Mouse (Mus musculus): ENCODE results near the gene Xirp1. TPM values are rescaled to one million over a fixed set of nuclear protein-coding genes. Genes with fewer than 3 reads are reported as not detected.

Gene Xirp1
- total and polyA plus RNA-seq, 3 experiments, result not detected

DNA sequence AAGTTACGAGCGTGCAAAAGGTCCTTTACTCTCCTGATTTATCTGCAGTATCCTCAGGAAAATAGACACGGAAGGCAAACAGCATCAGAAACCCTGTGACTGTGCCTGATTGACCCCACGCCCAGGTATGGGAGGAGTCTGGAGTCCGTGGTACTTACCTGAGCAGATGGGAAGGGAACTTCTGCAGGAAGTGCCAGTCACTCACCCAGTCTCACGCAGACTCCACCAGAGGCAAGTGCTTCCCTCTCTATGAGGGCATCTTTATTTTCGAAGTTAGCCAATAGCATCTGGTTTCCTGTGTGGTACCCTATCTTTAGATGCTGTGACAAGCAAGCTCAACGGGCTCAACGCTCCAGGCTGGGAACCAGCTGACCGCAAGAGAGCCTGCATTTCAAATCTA, 44.6 kb upstream of the Xirp1 start:
- Histone ChIP-seq H3K79me2 (ENCODE audit: control insufficient read depth, insufficient read depth, low read length, poor library complexity) (no peaks in the 10 kb centered on the region), H3K9me3 (replicated peaks; ENCODE audit: insufficient read depth, low read length) (no peaks in the 10 kb centered on the region), H3K27ac (ENCODE audit: control insufficient read depth, low read depth, low read length) (no peak overlapping the region), H3K27me3 (ENCODE audit: control insufficient read depth in 1 of 2, insufficient read depth in 2 of 2, low read length in 2 of 2) (no peaks in the 10 kb centered on the region; a peak in 1 of 4 replicates), H3K4me3 (ENCODE audit: control insufficient read depth in 1 of 2, insufficient read depth in 1 of 2, low read depth in 2 of 2, low read length in 2 of 2) (no peak overlapping the region), H3K4me1 (ENCODE audit: control insufficient read depth in 1 of 2, insufficient read depth in 2 of 2, low read length in 2 of 2) (no peaks in the 10 kb centered on the region), H3K36me3 (ENCODE audit: control insufficient read depth in 1 of 2, insufficient read depth in 2 of 2, low read length in 2 of 2) (no peaks in the 10 kb centered on the region), H3K9ac (ENCODE audit: control insufficient read depth, low read depth, low read length, poor library complexity, severe bottlenecking) (no peak overlapping the region)
- DNase-seq (ENCODE audit: low read depth, low spot score), result no peak
- no peak for TF ChIP-seq MYC (IDR thresholded peaks at IDR 0.05; ENCODE audit: low read depth, low read length)
- TF ChIP-seq ZKSCAN1 (IDR thresholded peaks at IDR 0.05; ENCODE audit: low read depth, low read length), result no peak
- TF ChIP-seq JUND (IDR thresholded peaks at IDR 0.05; ENCODE audit: low read depth, low read length), result no peak
- no peak for TF ChIP-seq NRF1 (IDR thresholded peaks at IDR 0.05; ENCODE audit: insufficient read depth, low read depth, low read length, poor library complexity, severe bottlenecking)
- no peak for TF ChIP-seq SIN3A (IDR thresholded peaks at IDR 0.05; ENCODE audit: low read length)
- TF ChIP-seq USF2 (IDR thresholded peaks at IDR 0.05; ENCODE audit: borderline replicate concordance in 1 of 2, insufficient read depth in 1 of 2, low read depth in 1 of 2, low read length in 2 of 2), result no peak
- TF ChIP-seq CHD1 (IDR thresholded peaks at IDR 0.05; ENCODE audit: low read depth, low read length), result no peak
- no peak for TF ChIP-seq MYB (IDR thresholded peaks at IDR 0.05; ENCODE audit: low read depth, low read length)
- no peak for TF ChIP-seq MAZ (IDR thresholded peaks at IDR 0.05; ENCODE audit: low read depth, low read length)
- TF ChIP-seq POLR2A (IDR thresholded peaks at IDR 0.05; ENCODE audit: control insufficient read depth in 1 of 2, insufficient read depth in 1 of 2, low read depth in 1 of 2, low read length in 2 of 2, poor library complexity in 1 of 2), result no peak
- no peak for TF ChIP-seq MAX (IDR thresholded peaks at IDR 0.05; ENCODE audit: low read length)
- no peak for TF ChIP-seq CHD2 (IDR thresholded peaks at IDR 0.05; ENCODE audit: low read length)
- TF ChIP-seq TCF12 (IDR thresholded peaks at IDR 0.05; ENCODE audit: low read depth, low read length), result no peak
- no peak for TF ChIP-seq RCOR1 (IDR thresholded peaks at IDR 0.05; ENCODE audit: low read depth, low read length)
- TF ChIP-seq GABPA (IDR thresholded peaks at IDR 0.05; ENCODE audit: low read depth, low read length), result no peak
- no peak for TF ChIP-seq BHLHE40 (IDR thresholded peaks at IDR 0.05; ENCODE audit: borderline replicate concordance, low read depth, low read length)
- no peak for TF ChIP-seq MXI1 (IDR thresholded peaks at IDR 0.05; ENCODE audit: low read depth, low read length)
- no peak for TF ChIP-seq TAL1 (IDR thresholded peaks at IDR 0.05; ENCODE audit: low read length)

DNA sequence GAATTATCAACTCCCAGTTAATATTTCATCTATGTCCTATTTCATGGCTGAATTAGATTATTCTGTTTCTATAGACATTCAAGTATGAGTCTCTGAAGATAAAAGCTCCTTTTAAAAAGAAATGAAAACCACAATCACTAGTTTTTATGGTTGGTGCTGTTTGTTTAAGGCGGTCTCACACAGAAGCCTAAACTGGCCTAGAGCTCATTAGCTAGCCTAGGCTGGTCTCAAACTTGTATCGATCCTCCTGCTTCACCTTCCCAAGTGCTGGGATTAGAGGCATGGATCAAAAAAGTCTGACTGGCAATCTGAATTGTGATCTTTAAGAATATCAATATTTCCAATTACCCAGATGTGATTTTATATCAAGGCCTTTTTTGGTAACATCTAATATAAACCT, 44.2 kb upstream of the Xirp1 start:
- H3K4me3 ChIP-seq (ENCODE audit: control insufficient read depth in 1 of 2, insufficient read depth in 1 of 2, low read depth in 2 of 2, low read length in 2 of 2), result no peak overlapping the region
- no peaks in the 10 kb centered on the region; a peak in 1 of 4 replicates for H3K27me3 ChIP-seq (ENCODE audit: control insufficient read depth in 1 of 2, insufficient read depth in 2 of 2, low read length in 2 of 2)
- no peaks in the 10 kb centered on the region for H3K4me1 ChIP-seq (ENCODE audit: control insufficient read depth in 1 of 2, insufficient read depth in 2 of 2, low read length in 2 of 2)
- no peaks in the 10 kb centered on the region for H3K79me2 ChIP-seq (ENCODE audit: control insufficient read depth, insufficient read depth, low read length, poor library complexity)
- H3K9ac ChIP-seq (ENCODE audit: control insufficient read depth, low read depth, low read length, poor library complexity, severe bottlenecking), result no peak overlapping the region
- H3K9me3 ChIP-seq (replicated peaks; ENCODE audit: insufficient read depth, low read length), result no peaks in the 10 kb centered on the region
- TF ChIP-seq ZNF384 (IDR thresholded peaks at IDR 0.05; ENCODE audit: low read depth, low read length) (no peak), POLR2AphosphoS5 (IDR thresholded peaks at IDR 0.05; ENCODE audit: borderline replicate concordance, low read depth, low read length) (no peak), ZKSCAN1 (IDR thresholded peaks at IDR 0.05; ENCODE audit: low read depth, low read length) (no peak), RAD21 (IDR thresholded peaks at IDR 0.05; ENCODE audit: low read depth, low read length) (no peak), NELFE (IDR thresholded peaks at IDR 0.05; ENCODE audit: low read depth, low read length) (no peak), SIN3A (IDR thresholded peaks at IDR 0.05; ENCODE audit: low read length) (no peak), KAT2A (conservative IDR thresholded peaks at IDR 0.05; ENCODE audit: low read depth, low read length) (no peak), MAX (IDR thresholded peaks at IDR 0.05; ENCODE audit: low read length) (no peak), POLR2A (IDR thresholded peaks at IDR 0.05; ENCODE audit: control insufficient read depth in 1 of 2, insufficient read depth in 1 of 2, low read depth in 1 of 2, low read length in 2 of 2, poor library complexity in 1 of 2) (no peak), SMC3 (IDR thresholded peaks at IDR 0.05; ENCODE audit: low read depth, low read length) (no peak), USF1 (IDR thresholded peaks at IDR 0.05; ENCODE audit: low read depth, low read length) (no peak), ETS1 (IDR thresholded peaks at IDR 0.05; ENCODE audit: low read depth, low read length) (no peak), MYB (IDR thresholded peaks at IDR 0.05; ENCODE audit: low read depth, low read length) (no peak), UBTF (IDR thresholded peaks at IDR 0.05; ENCODE audit: borderline replicate concordance, insufficient read depth, low read depth, low read length) (no peak), MXI1 (IDR thresholded peaks at IDR 0.05; ENCODE audit: low read depth, low read length) (no peak), EP300 (IDR thresholded peaks at IDR 0.05; ENCODE audit: low read depth in 1 of 2, low read length in 2 of 2) (no peak), CTCF (IDR thresholded peaks at IDR 0.05 in 2 of 3, conservative IDR thresholded peaks at IDR 0.05 in 1 of 3; ENCODE audit: control insufficient read depth in 1 of 3, insufficient read depth in 1 of 3, low read depth in 2 of 3, low read length in 3 of 3, poor library complexity in 1 of 3, severe bottlenecking in 1 of 3) (no peak)
- no peaks in the 10 kb centered on the region for H3K36me3 ChIP-seq (ENCODE audit: control insufficient read depth in 1 of 2, insufficient read depth in 2 of 2, low read length in 2 of 2)
- no peak for DNase-seq (ENCODE audit: low read depth, low spot score)
- no peak overlapping the region for H3K27ac ChIP-seq (ENCODE audit: control insufficient read depth, low read depth, low read length)
